Mouse (Mus musculus) pancreas, adult 10 weeks (tissue): Measurements from ENCODE around the gene Mup12. TPM values are rescaled to one million over a fixed set of nuclear protein-coding genes. Genes with fewer than 3 reads are reported as not detected.

Experiments used
- polyA plus RNA-seq: library from polyadenylated mRNA; stranded (reverse); fragments of 350-450 nt; fragmentation: Illumina TruSeq; extraction: RNeasy Lipid Tissue Mini Kit (QIAGEN cat#74804); gene quantifications from one replicate; pipeline ENCODE4 v1.2.3, GENCODE M21; 2015; ENCODE audit warnings: low read depth, low replicate concordance; ENCODE audit not compliant: insufficient read depth

Gene Mup12
- polyA plus RNA-seq: not detected

DNA sequence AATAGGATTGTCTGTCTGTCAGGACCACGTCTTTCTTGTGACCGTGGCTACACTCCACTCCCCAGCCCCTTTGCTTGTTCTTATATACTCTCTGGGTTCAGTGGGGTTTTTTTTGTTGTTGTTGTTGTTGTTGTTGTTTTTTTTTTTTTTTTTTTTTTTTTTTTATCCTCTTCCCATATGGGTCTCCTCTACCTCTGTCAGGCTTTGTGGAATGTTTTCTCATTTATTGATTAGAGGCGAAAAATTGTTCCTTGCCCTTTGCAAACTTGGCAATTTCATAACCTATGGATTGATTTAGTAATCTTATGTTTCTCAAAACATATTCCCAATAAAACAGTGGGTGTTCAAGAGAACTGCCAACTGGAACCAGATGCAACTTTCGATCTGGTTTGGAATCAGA, at the start of gene Mup12:
Gene Mup12 (minus strand): TSS at position 101 of the 400 bp plus-strand sequence.

Other genes with a start within 250 kb of the Mup12 start
- gene Mup1, start 239.4 kb downstream of the Mup12 start, polyA plus RNA-seq: not detected
- gene Mup10, start 159.1 kb downstream of the Mup12 start, polyA plus RNA-seq: not detected
- gene Mup11, start 78.9 kb downstream of the Mup12 start, polyA plus RNA-seq: not detected
- not detected for gene Mup22, start 80.1 kb upstream of the Mup12 start, polyA plus RNA-seq